Mouse (Mus musculus): ENCODE measurements at regions not wholly inside any gene's neighbourhood (a gene's known extent, or its start where the extent isn't known, plus 50 kb on each side); places are given as distances from the start of the nearest gene placed in this dataset.
A peak's percentile ranks its signal among the peaks of the same experiment; 100 is the strongest.
"Not testable (repeated sequence)": the region's sequence is repeated elsewhere in the genome, so short reads cannot be mapped to it uniquely, and the experiment has no call there.

DNA sequence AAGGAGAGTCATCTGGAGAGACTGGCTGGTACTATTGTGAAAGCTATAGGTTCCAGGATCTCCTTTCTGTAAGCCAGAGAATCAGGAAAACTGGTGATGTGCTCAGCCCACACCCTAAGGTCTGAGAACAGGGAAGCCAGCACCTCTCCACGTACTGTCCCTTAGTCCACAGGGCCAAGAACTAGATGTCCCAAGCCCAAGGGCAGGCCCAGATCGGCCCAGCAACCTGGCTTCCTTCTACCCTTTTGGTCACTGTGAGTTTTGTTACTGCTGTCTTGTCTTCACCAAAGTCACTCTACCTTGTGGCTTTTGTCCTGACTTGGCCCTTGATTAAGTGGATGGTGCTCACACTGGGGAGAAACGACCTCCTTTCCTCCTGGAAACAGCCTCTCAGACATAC is 107.8 kb upstream of the Spata13 start:
- no peak for DNase-seq

DNA sequence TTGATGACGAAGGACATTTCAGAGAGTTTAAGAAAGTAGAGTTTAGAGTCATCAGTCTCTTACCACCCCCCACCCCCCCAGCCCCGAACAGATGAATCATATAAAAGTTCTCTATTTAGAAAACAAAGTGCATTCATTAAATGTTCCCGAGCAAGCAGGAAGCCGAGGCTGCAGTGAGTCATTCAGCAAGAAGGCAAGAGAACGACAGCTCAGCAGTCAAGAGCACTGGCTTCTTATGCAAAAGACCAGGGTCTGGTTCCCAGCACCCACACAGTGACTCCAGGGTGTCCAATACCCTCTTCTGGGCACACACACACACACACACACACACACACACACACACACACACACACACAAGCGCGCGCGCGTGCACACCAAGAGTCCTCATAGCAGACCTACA is 107.0 kb upstream of the Spata13 start:
- DNase-seq = no peak

GRCm38 (mm10) chr14:60527951-60528350 is 105.8 kb upstream of the Spata13 start:
- DNase-seq = no peak

GRCm38 (mm10) chr14:60528520-60528919 is 105.3 kb upstream of the Spata13 start:
- DNase-seq = no peak

DNA sequence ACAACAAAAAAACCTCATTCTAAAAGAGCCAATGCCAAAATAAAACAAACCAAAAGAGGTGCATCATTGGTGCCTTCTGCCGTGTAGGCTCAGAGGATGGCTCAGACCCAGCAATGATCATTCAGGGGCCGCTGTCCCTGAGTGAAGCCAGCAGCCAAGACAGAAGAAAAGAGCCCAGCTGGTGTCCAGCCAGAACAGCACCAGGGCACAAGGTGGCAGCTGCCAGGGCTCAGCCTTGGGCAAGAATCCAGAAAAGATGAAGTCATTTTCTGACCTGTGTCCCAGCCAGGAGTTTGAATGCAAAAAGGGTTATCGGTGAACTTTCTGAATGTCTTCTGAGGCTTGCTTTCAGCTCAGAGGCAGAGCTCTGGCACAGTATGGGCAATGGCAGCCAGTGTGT is 104.8 kb upstream of the Spata13 start:
- peak; percentile 65 to 78 for DNase-seq

GRCm38 (mm10) chr14:60529646-60530347 is 104.0 kb upstream of the Spata13 start:
- no peak for DNase-seq

GRCm38 (mm10) chr14:60530348-60530711 is 103.5 kb upstream of the Spata13 start:
- no peak for DNase-seq

- DNase-seq = no peak
These were observed 102.8 kb upstream of the Spata13 start for GRCm38 (mm10) chr14:60530973-60531372.

DNA sequence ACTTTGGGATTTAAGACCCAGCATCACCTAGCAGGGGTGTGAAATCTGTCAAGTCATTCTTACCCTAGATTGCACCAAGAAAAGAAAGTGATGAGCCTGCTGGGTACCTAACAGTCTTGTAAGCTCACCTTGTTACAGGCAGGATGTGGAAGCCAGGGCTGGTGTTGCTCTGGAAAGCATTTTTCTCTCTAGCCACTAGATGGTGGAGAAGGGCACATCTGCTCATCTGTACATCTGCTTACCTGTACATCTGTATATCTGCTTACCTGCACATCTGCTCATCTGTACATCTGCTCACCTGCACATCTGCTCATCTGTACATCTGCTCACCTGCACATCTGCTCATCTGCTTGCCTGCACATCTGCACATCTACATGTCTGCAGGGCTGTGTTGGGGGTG is 102.0 kb upstream of the Spata13 start:
- DNase-seq = no peak

DNA sequence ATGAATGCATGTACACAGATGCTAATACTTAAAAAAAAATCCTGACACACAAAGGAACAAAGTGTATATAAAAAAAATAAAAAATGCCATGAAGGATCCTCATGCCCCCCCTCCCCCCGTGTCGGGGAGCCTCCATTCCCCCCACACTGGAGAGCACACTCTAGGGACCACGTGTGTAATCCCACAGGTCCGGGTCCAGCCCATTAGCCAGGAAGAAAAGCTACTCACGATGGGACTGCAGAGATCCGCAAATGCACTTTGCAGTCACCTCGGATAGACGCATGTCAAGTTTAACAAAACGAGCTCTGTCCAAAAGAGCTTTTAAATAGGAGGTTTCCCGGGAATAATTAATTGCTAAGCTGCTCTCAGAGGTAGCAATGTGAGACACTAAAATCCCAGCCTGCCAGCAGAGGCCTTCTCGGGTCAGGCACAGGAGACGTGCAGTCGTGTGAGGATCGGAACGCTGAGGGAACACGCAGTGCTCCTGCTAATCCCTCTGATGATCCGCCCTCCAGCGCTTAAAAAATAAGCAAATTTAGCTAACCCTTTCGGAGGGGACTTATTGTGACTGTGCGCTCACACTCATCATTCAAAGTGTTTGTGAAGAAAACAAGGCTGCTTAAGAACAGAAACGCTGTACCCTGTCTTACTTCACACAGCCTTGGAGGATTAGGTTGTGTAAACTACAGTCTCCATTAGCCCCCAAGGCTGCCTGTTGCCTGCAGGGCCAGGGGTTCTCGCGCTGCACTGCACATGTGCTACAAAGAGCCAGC is 100.2 kb upstream of the Spata13 start:
- no peak for DNase-seq

- DNase-seq = no peak
These were observed 94.8 kb upstream of the Spata13 start for GRCm38 (mm10) chr14:60539040-60539439.

DNA sequence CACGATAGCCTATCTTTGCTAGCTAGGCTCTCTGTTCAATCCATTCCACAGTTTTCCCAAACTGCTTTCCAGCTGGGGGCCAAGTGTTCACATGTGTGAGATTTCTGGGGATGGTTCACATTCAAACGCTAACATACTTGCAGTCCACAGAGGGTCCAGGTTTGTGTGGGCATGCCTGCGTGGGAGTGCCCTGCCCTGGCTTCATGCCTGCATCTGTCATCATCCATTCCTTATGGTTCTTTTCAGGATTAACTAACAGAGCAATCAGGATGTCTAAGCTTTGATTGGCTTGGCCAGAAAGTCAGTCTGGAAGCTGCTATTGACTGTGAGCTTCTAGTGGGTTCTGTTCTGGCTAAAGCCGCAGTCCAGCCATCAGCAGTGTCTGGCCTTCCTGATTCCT is 93.7 kb upstream of the Spata13 start:
- DNase-seq = peak in 1 of 2 experiments; percentile 10

- DNase-seq = no peak
These were observed 92.2 kb upstream of the Spata13 start for GRCm38 (mm10) chr14:60541596-60541995.

DNA sequence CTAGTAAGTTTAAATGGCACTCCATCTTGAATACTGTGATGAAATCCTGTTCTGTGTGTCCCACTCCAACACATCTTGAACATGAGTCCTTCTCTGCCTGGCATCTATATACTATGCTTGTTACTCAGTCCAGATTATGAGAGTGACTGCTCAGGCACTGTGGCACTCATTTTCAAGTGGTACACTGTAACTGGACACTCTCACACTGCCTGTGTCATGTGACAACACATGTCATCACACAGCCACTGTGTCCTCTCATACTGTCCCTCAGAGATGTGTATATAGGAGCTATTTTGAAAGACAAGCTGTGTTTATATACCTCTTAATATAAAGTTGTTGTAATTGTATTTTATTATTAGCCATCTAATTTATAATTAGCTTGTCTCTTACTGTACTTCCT is 89.0 kb upstream of the Spata13 start:
- DNase-seq = no peak

GRCm38 (mm10) chr14:60554222-60554740 is 79.5 kb upstream of the Spata13 start:
- peak in 1 of 2 experiments; percentile 12 for DNase-seq

DNA sequence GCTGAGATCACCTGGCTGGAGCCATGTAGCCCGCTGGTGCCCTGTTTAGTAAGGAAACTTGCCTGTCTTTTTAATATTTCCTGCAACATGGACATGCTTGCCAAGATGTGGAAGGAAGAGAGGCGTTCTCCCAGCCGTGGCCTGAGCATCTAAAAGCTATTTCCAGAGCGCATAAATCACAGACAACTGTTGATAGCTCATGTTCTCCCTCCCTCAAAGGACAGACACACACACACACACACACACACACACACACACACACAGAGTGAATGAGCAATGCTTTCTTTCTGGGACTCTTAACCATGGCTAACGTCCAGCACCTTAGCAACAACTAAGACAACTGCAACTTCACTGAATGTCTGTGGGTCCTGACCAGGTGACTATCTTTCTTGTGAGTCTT is 77.3 kb upstream of the Spata13 start:
- DNase-seq = no peak

DNA sequence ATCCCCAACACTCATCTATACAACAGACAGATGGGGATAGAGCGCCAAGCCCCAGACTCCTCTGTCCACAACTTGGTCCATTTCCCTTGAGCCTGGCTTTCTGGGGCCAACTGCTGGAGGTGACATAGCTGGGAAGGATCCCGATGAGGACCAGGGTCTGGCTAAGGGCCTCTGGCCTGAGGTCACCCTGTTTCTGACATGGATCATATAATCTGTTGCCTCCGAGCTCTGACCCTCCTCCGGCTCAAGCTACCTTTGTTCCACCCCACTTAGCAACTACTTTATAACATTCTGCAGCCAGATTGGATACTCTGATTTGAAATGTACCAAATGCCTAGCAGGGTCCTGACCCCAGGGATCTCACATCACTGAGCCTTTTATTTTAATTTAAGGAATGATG is 76.8 kb upstream of the Spata13 start:
- no peak for DNase-seq

- no peak for DNase-seq
These were observed 74.4 kb upstream of the Spata13 start for GRCm38 (mm10) chr14:60559376-60559775.

- DNase-seq = peak in 1 of 2 experiments; percentile 33
These were observed 73.8 kb upstream of the Spata13 start for GRCm38 (mm10) chr14:60559826-60560529.

GRCm38 (mm10) chr14:60576281-60576680 is 57.5 kb upstream of the Spata13 start:
- DNase-seq = no peak

DNA sequence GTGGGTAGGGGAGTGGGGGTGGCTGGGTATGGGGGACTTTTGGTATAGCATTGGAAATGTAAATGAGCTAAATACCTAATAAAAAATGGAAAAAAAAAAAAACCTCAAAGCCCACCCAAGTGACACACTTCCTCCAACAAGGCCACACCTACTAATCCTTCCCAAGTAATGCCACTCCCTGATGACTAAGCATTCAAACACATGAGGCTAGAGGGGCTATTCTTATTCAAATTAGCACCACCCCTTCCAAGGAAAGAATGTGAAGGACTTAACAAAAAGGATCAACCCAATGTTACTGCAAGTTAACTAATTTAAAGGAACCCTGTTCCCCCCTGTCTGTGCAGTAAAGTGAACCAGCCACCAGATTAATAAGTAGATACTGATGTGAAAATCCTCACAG is 53.7 kb upstream of the Spata13 start:
- not testable (repeated sequence) for DNase-seq
